Mouse (Mus musculus): Measurements from ENCODE around the gene Tgm2.

Gene Tgm2

GRCm38 (mm10) chr2:158113591-158114257 is 32.5 kb downstream of the Tgm2 start:
- no peak for DNase-seq (ENCODE audit: low spot score in 2 of 2)

GRCm38 (mm10) chr2:158109516-158109915 is 36.7 kb downstream of the Tgm2 start:
- no peak for DNase-seq (ENCODE audit: low spot score in 2 of 2)

GRCm38 (mm10) chr2:158106947-158107587 is 39.2 kb downstream of the Tgm2 start:
- peak; percentile 36 to 50 for DNase-seq (ENCODE audit: low spot score in 2 of 2)

- DNase-seq (ENCODE audit: low spot score in 2 of 2), result no peak
Measured at GRCm38 (mm10) chr2:158105605-158106004, 40.6 kb downstream of the Tgm2 start.

DNA sequence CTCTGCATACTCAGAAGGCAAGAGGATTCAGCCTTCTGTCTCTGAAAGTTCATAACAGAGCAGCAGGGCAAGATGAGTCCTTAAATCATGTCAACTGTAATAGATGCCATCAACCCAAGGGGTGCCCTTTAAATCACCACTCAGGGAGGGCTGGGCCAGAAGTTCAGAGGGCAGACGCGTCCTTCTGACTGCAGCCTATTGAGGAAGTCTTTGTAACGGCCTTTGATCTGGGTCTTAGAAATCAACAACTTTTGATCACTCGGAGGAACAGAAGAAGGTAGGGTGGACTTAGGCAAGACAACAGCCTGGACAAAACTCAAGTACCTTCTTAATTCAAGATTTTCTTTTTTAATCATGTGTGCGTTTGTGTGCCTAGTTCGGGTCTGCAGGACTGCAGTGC is 41.3 kb downstream of the Tgm2 start:
- DNase-seq (ENCODE audit: low spot score in 2 of 2), result no peak

- DNase-seq (ENCODE audit: low spot score in 2 of 2), result no peak
Measured at GRCm38 (mm10) chr2:158101768-158102167, 44.5 kb downstream of the Tgm2 start.

DNA sequence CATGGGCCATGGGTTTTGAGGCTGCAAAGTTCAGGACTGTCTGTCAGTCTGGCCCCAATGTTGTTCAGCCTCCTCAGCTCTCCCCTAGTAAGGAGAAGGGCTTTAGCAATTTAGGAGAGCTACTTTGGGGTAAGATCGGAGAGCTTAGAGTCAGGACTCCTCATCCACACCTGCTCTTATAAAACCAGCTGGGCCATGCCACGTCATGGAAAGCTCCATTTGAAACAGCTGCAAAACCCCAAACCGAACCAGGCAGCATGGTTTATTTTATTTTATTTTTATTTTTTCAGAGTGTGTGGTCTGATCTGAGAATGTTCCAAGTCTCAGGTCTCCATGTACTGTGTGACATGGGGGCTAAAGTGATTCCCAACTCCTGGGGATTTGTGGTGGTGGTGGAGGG is 46.7 kb downstream of the Tgm2 start:
- no peak for DNase-seq (ENCODE audit: low spot score in 2 of 2)

DNA sequence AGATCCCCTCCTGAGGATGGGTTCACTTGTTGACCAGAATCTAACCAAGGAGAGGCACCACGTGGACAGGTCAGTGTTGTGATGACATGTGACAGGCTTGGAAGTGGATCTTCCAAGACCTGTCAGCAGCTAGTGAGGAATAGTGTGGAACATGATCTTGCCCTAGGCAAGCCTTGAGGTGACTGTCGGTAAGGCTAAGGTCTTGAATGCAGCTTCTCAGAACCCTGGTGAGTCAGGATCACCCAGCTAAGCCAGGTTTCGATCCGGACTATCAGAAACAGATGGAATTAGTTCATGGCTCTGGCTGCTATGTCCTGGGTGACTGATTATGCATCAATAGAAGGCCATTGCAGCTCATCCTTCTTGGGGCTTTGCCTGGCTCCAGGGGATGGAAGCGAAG is 47.5 kb downstream of the Tgm2 start:
- DNase-seq (ENCODE audit: low spot score in 2 of 2), result no peak

DNA sequence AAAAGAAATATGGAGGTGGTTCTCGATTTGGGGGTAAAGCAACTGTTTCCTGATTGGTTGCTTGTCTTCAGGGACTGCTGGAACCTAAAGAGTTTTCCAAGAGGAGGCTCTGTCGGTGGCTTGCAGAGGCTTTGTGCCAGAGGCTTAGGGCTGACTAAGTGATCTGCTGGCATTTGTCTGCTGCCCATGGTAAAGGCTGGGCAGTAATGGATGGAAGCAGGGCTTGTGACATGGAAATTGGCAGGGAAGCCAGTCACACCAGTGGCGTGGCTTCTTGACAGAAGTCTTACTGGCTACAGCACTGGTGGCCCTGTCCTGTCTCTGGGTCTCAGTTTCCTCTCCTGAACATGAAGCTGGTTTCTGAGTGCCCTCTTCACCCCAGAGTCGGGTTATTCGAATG is 49.2 kb downstream of the Tgm2 start:
- DNase-seq (ENCODE audit: low spot score in 2 of 2), result no peak

- no peak for DNase-seq (ENCODE audit: low spot score in 2 of 2)
Measured at GRCm38 (mm10) chr2:158094846-158095245, 51.4 kb downstream of the Tgm2 start.

DNA sequence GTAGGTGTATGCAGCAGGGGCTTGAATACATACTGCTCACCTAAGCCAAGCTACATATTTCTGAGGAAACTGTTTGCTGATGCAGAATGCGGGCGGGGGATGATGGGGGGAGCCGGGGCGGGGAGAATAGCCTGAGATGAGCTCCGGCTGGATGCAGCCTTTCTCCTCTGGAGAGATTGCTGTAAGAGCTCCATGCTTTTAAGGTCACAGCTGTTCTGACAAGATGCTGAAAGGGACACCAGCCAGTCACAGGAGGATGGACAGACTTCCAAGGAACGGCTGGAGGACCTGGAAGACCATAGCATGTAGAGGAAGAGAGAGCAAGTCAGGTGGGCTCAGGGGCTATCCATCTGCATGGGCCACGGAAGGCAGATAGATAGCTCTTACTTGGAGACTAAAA is 51.9 kb downstream of the Tgm2 start:
- no peak for DNase-seq (ENCODE audit: low spot score in 2 of 2)

DNA sequence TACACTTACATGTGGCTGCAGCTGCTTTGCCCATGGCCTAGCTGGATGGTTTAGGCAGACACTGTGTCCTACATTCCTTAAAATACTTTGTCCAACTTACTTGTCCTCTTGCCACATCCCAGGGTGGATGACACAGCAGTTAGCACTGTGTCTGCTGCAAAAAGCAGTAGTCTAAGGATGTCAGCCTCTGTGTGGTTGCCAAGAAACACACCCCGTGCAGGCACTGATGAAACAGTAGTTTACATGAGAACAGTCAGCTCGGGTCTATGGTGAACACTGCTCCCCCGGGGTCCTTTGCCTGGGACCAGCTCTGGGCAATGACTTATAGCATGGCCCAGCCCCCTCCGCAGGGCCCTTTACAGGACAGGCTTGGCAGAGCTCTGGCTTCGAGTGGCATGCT is 52.9 kb downstream of the Tgm2 start:
- DNase-seq (ENCODE audit: low spot score in 2 of 2), result no peak

DNA sequence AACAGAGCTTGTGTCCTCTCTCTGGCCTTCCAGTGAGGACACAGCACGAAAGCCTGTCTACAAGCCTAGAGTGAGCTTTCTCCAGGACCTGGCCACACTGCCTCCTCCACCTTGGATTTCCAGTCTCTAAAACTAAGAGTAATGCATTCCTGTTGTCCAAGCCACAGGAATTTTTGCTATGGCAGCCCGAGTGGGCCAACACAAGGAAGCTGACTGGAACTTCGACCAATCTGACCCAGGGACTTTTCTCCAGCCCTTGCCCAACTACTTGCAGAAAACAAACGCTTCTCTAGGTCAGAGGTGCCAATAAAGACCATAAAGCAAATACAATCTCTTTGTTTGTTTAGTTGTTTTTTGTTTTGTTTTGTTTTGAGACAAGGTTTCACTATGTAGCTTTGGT is 56.1 kb downstream of the Tgm2 start:
- DNase-seq (ENCODE audit: low spot score in 2 of 2), result no peak

GRCm38 (mm10) chr2:158084486-158084885 is 61.8 kb downstream of the Tgm2 start:
- DNase-seq (ENCODE audit: low spot score in 2 of 2), result no peak

DNA sequence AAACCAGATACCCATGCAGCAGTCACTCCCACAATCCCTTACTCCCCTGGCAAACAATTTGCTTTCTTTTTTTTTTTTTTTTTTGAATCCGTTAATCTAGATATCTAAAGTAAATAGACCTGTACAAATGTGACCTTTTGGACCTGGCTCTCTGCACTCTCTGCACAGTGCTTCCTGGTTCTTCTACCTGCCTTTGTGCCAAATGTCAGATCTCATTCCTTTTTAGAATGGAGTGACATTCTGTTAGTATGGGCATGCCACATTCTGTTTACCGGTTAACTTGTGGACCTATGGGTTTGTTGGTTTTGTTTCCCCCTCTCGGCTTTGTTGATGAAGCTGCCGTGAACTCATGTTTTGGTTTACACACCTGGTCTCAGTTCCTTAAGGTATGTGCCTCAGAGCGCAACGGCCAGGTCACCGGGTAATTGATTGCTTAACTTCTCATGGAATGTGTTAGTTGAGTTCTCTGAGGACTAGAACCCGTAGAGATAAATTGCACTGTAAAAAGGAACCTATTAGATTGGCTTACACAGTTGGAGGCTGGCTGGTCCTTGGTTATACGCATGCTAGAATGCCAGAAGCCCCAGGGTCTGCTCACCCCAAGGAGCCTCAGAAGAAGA is 65.5 kb downstream of the Tgm2 start:
- no peak for DNase-seq (ENCODE audit: low spot score in 2 of 2)

DNA sequence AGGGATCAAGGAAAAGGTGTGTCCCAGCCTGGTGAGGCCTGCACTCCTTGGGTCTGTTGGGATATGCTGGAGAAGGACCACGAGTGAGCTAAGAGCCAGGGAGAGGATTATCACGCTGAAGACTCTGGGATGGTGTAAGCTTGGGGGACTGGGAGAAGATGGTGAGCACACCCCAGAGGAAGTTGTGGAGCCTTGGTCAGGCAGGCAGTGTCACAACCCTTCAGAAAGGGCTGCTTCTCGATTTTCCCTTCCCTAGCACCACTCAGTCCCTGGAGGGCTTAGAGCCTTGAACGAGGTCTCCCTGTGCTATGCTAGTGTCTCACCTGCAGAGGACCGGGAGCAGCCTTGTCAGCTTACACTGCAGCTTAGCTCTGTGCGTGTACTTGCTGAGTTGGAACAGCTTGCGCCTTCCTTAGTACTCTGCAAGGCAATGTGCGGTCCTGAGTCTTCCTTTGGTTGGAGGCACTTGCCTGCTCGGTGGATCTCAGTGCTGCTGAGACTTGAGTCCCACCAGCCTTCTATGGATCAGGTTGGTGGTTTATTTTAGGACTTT is 66.3 kb downstream of the Tgm2 start:
- no peak for DNase-seq (ENCODE audit: low spot score in 2 of 2)

DNA sequence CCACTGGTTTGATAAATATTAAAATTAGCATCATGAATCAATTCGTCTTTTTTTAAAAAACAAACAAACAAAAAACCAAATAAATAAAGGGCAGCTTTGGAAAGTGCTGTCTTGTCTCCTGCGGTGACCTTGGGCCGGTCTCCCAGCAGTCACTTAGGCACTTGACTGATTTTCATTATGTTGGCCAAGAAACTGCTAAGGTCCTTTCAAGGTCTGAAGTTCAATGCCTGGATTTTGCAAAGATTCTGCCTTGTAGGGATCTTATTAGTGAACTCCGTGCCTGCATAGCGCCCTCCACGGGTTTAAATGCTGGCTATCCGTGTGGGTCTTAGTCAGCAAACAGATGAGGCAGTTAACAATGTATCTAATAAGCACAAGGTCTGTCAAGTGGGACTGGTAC is 67.3 kb downstream of the Tgm2 start:
- DNase-seq (ENCODE audit: low spot score in 2 of 2), result no peak

- no peak for DNase-seq (ENCODE audit: low spot score in 2 of 2)
Measured at GRCm38 (mm10) chr2:158077981-158078380, 68.3 kb downstream of the Tgm2 start.

- DNase-seq (ENCODE audit: low spot score in 2 of 2), result no peak
Measured at GRCm38 (mm10) chr2:158076690-158077089, 69.5 kb downstream of the Tgm2 start.

GRCm38 (mm10) chr2:158074835-158075234 is 71.4 kb downstream of the Tgm2 start:
- DNase-seq (ENCODE audit: low spot score in 2 of 2), result no peak

DNA sequence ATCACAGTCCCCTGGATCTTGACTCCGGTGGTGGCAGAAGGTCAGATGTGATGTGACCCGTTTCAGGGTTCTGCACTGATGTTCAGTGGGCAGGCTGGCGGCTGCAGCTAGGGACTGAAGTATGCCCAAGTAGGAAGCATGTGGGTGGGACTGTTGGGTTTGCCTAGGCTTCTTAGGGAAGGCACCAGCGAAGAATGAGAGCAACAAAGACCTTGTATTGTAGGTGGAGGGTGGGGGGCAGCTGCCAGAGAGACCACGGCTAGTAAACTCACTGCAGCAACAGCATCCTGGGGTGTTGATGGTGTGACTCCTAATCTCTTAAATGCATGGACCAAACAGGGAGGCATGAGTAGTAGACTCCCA is 74.6 kb downstream of the Tgm2 start:
- DNase-seq (ENCODE audit: low spot score in 2 of 2), result no peak

DNA sequence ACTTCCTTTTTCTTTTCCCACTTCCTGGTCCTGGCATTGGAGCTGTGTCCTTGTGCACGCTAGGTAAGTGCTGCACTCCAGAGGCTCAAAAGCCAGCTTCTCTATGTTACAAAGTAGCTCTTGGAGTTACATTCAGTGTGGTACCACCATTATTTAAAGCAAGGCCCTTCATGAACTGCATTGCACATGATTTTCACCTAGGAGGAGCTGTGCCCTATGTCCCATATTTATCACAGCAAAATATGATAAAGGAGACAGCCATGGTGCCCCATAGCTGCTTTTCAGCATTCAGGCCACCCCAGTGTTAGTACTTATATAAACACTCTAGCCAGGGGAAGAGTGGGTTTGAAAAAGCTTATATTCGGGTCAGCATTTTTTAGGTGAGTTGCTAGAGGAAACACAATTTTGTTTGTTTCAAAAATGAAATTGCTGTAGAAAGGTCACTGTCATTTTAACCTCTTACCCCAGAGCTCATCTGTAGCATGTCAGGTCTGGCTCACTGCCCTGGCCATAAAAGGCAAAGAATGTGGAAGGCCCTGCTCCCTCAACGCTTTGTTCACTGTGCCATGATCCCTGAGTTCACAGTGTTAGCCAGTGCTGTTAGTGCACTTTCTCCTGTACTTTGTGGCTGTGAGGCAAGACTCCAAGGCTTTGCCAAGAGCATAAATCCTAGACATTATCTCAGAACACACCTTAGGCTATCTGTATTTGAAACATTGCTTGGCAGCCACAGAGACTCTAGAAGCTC is 75.2 kb downstream of the Tgm2 start:
- no peak for DNase-seq (ENCODE audit: low spot score in 2 of 2)
